Mouse (Mus musculus) stomach, postnatal 0 days (tissue): ENCODE measurements around the gene Gli1. TPM values are rescaled to one million over a fixed set of nuclear protein-coding genes. Genes with fewer than 3 reads are reported as not detected.
"Not testable (repeated sequence)": the region's sequence is repeated elsewhere in the genome, so short reads cannot be mapped to it uniquely, and the experiment has no call there.

Source experiments
- ATAC-seq: fragments of 200-750 bp; cut with Nextera tagmentation; 2 replicates; pipeline ENCODE4 v1.8.0; 2017; ENCODE audit not compliant: low FRiP score, low TSS enrichment
- DNase-seq: peaks from one replicate; pipeline ENCODE4 v3.0.0-alpha.2; 2016; ENCODE audit warnings: low spot score
- H3K27ac ChIP-seq: fragments of 300-500 bp; sonication (generic); replicated peaks from 2 replicates; pipeline ENCODE4 v1.5.1; 2014; ENCODE audit warnings: mild to moderate bottlenecking, control low read depth
- H3K27me3 ChIP-seq: fragments of 300-500 bp; sonication (generic); 2 replicates; pipeline ENCODE4 v1.6.1; 2014; ENCODE audit warnings: low read length; ENCODE audit not compliant: control insufficient read depth, insufficient read depth
- H3K36me3 ChIP-seq: fragments of 300-500 bp; sonication (generic); 2 replicates; pipeline ENCODE4 v1.6.1; 2014; ENCODE audit warnings: low read length, mixed read lengths; ENCODE audit not compliant: control insufficient read depth, insufficient read depth
- H3K4me1 ChIP-seq: fragments of 300-500 bp; sonication (generic); replicated peaks from 2 replicates; pipeline ENCODE4 v1.6.1; 2014; ENCODE audit warnings: antibody characterized with exemption; ENCODE audit not compliant: control insufficient read depth, insufficient read depth
- H3K4me2 ChIP-seq: fragments of 300-500 bp; sonication (generic); replicated peaks from 2 replicates; pipeline ENCODE4 v1.6.1; 2014; ENCODE audit warnings: low read depth, mild to moderate bottlenecking, control low read depth, moderate library complexity
- H3K4me3 ChIP-seq: fragments of 300-500 bp; sonication (generic); 2 replicates; pipeline ENCODE4 v1.5.1; 2014; ENCODE audit warnings: low read depth, low read length, control low read depth
- H3K9ac ChIP-seq: fragments of 300-500 bp; sonication (generic); 2 replicates; pipeline ENCODE4 v1.6.1; 2014; ENCODE audit warnings: mild to moderate bottlenecking, low read length, control low read depth, mixed read lengths
- H3K9me3 ChIP-seq: fragments of 300-500 bp; sonication (generic); 2 replicates; pipeline ENCODE4 v1.6.1; 2016; ENCODE audit warnings: low read length; ENCODE audit not compliant: control insufficient read depth
- CTCF ChIP-seq: IDR thresholded peaks from 2 replicates; pipeline ENCODE4 v1.5.1; 2016; ENCODE audit warnings: antibody characterized with exemption, low read depth, mild to moderate bottlenecking, moderate library complexity
- EP300 ChIP-seq: optimal IDR thresholded peaks from 2 replicates; pipeline ENCODE3; 2016; ENCODE audit warnings: antibody characterized with exemption
- WGBS: fragments of 180-500 bp; shearing (Covaris S2); extraction: QIAGEN DNeasy Blood & Tissue Kit; methylation state at CpG from one replicate; pipeline ENCODE4 v1.1.7; 2014; 5-methylcytosine and 5-hydroxymethylcytosine counted together
- polyA plus RNA-seq: library from polyadenylated mRNA; unstranded; fragments of >200 nt; fragmentation: Nextera tagmentation; extraction: Ambion mirVana; gene quantifications from 2 replicates; pipeline ENCODE4 v1.2.1, GENCODE M21; 2015

The Gli1 gene
- polyA plus RNA-seq, 1 experiment from 2014 or later, result 2.3 TPM

- TF ChIP-seq EP300, result no peak
- TF ChIP-seq CTCF, result no peak
- no peaks in the 10 kb centered on the region for H3K4me1 ChIP-seq
- ATAC-seq (no peak), DNase-seq (no peak)
- no peak overlapping the region for H3K4me3 ChIP-seq
- no peak overlapping the region for H3K9ac ChIP-seq
- H3K27ac ChIP-seq, result no peak overlapping the region
- H3K27me3 ChIP-seq, result no peaks in the 10 kb centered on the region
- no peak overlapping the region for H3K4me2 ChIP-seq
- peaks cover 8% of the 10 kb centered on the region; the same call in 1 of the 2 replicates for H3K36me3 ChIP-seq
- 60% methylated on average over 4 of the region's 4 CpGs for WGBS
- no peaks in the 10 kb centered on the region for H3K9me3 ChIP-seq
These were observed 28.9 kb downstream of the Gli1 start for GRCm38 (mm10) chr10:127312858-127313257.

GRCm38 (mm10) chr10:127312356-127312676, 29.5 kb downstream of the Gli1 start:
- no peak for TF ChIP-seq EP300
- peak; percentile 92 for TF ChIP-seq CTCF
- Histone ChIP-seq H3K27me3 (no peaks in the 10 kb centered on the region), H3K27ac (peak overlapping the region; percentile 81), H3K9me3 (no peaks in the 10 kb centered on the region), H3K4me3 (peak overlapping the region; percentile 72), H3K9ac (peak overlapping the region; percentile 80), H3K4me1 (no peaks in the 10 kb centered on the region), H3K4me2 (peak overlapping the region; percentile 77), H3K36me3 (peaks cover 9% of the 10 kb centered on the region; the same call in 1 of the 2 replicates)
- WGBS, result 0% methylated on average over 4 of the region's 4 CpGs
- DNase-seq (peak; percentile 81), ATAC-seq (peak; percentile 43; the same call in 1 of the 2 replicates)

- Histone ChIP-seq H3K27me3 (no peaks in the 10 kb centered on the region), H3K27ac (peak within 1 kb of the TSS; percentile 81), H3K36me3 (peaks cover 11% of the 10 kb centered on the region; the same call in 1 of the 2 replicates), H3K9me3 (no peaks in the 10 kb centered on the region), H3K4me2 (peak within 1 kb of the TSS; percentile 77), H3K9ac (peak within 1 kb of the TSS; percentile 80), H3K4me1 (no peaks in the 10 kb centered on the region), H3K4me3 (peak within 1 kb of the TSS; percentile 72)
- 0% methylated on average over 65 of the region's 65 CpGs for WGBS
- DNase-seq (peak; percentile 93), ATAC-seq (peak; percentile 95)
- TF ChIP-seq EP300 (no peak), CTCF (no peak)
These were observed 30.1 kb downstream of the Gli1 start, which contains the start of gene Mars for GRCm38 (mm10) chr10:127311476-127312355. Gene Mars, minus strand, starts transcription at chr10:127311786.

- H3K4me3 ChIP-seq, result peak overlapping the region; percentile 72
- TF ChIP-seq CTCF, result no peak
- TF ChIP-seq EP300, result no peak
- H3K36me3 ChIP-seq, result peaks cover 18% of the 10 kb centered on the region; the same call in 1 of the 2 replicates
- H3K9ac ChIP-seq, result peak overlapping the region; percentile 80
- ATAC-seq, result peak; percentile 77
- H3K4me2 ChIP-seq, result peak overlapping the region; percentile 77
- 27% methylated on average over 23 of the region's 23 CpGs for WGBS
- no peaks in the 10 kb centered on the region for H3K4me1 ChIP-seq
- peak; percentile 72 for DNase-seq
- peak overlapping the region; percentile 79 for H3K27ac ChIP-seq
- no peaks in the 10 kb centered on the region for H3K27me3 ChIP-seq
- H3K9me3 ChIP-seq, result no peaks in the 10 kb centered on the region
These were observed 31.0 kb downstream of the Gli1 start for GRCm38 (mm10) chr10:127310523-127311475.

- 73% methylated on average over 3 of the region's 3 CpGs for WGBS
- H3K36me3 ChIP-seq, result peaks cover 26% of the 10 kb centered on the region
- not testable (repeated sequence) for H3K9ac ChIP-seq, H3K4me3 ChIP-seq, DNase-seq, H3K27me3 ChIP-seq, H3K4me1 ChIP-seq, H3K27ac ChIP-seq, H3K9me3 ChIP-seq, ATAC-seq, H3K4me2 ChIP-seq
These were observed 32.6 kb downstream of the Gli1 start for GRCm38 (mm10) chr10:127309167-127309566.
